Mouse (Mus musculus): Measurements from ENCODE around the gene Apbb1.

Gene Apbb1

GRCm38 (mm10) chr7:105569512-105570496 lies 11.6 kb downstream of the Apbb1 start:
- peak; percentile 89 for DNase-seq

GRCm38 (mm10) chr7:105568988-105569471 lies 12.4 kb downstream of the Apbb1 start:
- peak; percentile 85 for DNase-seq

GRCm38 (mm10) chr7:105568583-105568982 lies 12.9 kb downstream of the Apbb1 start:
- DNase-seq = peak; percentile 64

- peak; percentile 32 for DNase-seq
Observed at GRCm38 (mm10) chr7:105565071-105565836, 16.2 kb downstream of the Apbb1 start.

GRCm38 (mm10) chr7:105563367-105563766 lies 18.1 kb downstream of the Apbb1 start:
- peak; percentile 3 for DNase-seq

- no peak for DNase-seq
Observed at GRCm38 (mm10) chr7:105562317-105562716, 19.1 kb downstream of the Apbb1 start.

- peak; percentile 35 for DNase-seq
Observed at GRCm38 (mm10) chr7:105559016-105559415, 22.4 kb downstream of the Apbb1 start.

- DNase-seq = peak; percentile 47
Observed at GRCm38 (mm10) chr7:105557671-105558070, 23.8 kb downstream of the Apbb1 start.

GRCm38 (mm10) chr7:105556406-105556805 lies 25.0 kb downstream of the Apbb1 start:
- peak; percentile 23 for DNase-seq

GRCm38 (mm10) chr7:105555571-105555970 lies 25.9 kb downstream of the Apbb1 start:
- peak; percentile 55 for DNase-seq

- peak; percentile 92 for DNase-seq
Observed at GRCm38 (mm10) chr7:105554212-105554942, 27.1 kb downstream of the Apbb1 start, which contains the start of gene Smpd1. TSS of gene Smpd1 (plus strand) at chr7:105554360.

- DNase-seq = peak; percentile 43
Observed at GRCm38 (mm10) chr7:105553456-105554211, 27.8 kb downstream of the Apbb1 start.

GRCm38 (mm10) chr7:105549035-105549434 lies 32.4 kb downstream of the Apbb1 start:
- DNase-seq = peak; percentile 63

GRCm38 (mm10) chr7:105547970-105548369 lies 33.5 kb downstream of the Apbb1 start:
- no peak for DNase-seq

GRCm38 (mm10) chr7:105545986-105546385 lies 35.5 kb downstream of the Apbb1 start:
- DNase-seq = no peak

- no peak for DNase-seq
Observed at GRCm38 (mm10) chr7:105534162-105534561, 47.3 kb downstream of the Apbb1 start.

GRCm38 (mm10) chr7:105528094-105528493 lies 53.4 kb downstream of the Apbb1 start:
- DNase-seq = no peak

- no peak for DNase-seq
Observed at GRCm38 (mm10) chr7:105527306-105527937, 54.0 kb downstream of the Apbb1 start.

- DNase-seq = no peak
Observed at GRCm38 (mm10) chr7:105524222-105524621, 57.2 kb downstream of the Apbb1 start.

- peak; percentile 20 for DNase-seq
Observed at GRCm38 (mm10) chr7:105520201-105520600, 61.3 kb downstream of the Apbb1 start.

- no peak for DNase-seq
Observed at GRCm38 (mm10) chr7:105519771-105520170, 61.7 kb downstream of the Apbb1 start.

All from cerebellum, adult 8-10 months (tissue).